Mouse (Mus musculus) ES-Bruce4 (cell line): ENCODE measurements around the gene Tal1. TPM values are rescaled to one million over a fixed set of nuclear protein-coding genes. Genes with fewer than 3 reads are reported as not detected.

Experiments used
- H3K27ac ChIP-seq: 2 replicates; pipeline ENCODE4 v1.5.1; 2012; ENCODE audit warnings: low read length, inconsistent platforms; ENCODE audit not compliant: insufficient read depth
- H3K27me3 ChIP-seq: 2 replicates; pipeline ENCODE4 v1.6.1; 2012; ENCODE audit warnings: mild to moderate bottlenecking, low read length, inconsistent platforms; ENCODE audit not compliant: control insufficient read depth, poor library complexity, insufficient read depth, severe bottlenecking
- H3K36me3 ChIP-seq: 2 replicates; pipeline ENCODE4 v1.6.1; 2012; ENCODE audit warnings: inconsistent platforms, mild to moderate bottlenecking, low read length, moderate library complexity; ENCODE audit not compliant: control insufficient read depth, poor library complexity, insufficient read depth, severe bottlenecking
- H3K4me1 ChIP-seq: one replicate; pipeline ENCODE4 v1.8.1; 2011; ENCODE audit warnings: low read length; ENCODE audit not compliant: control insufficient read depth, insufficient read depth
- H3K4me3 ChIP-seq: 2 replicates; pipeline ENCODE4 v1.5.1; 2011; ENCODE audit warnings: low read depth, mild to moderate bottlenecking, low read length
- H3K9ac ChIP-seq: 2 replicates; pipeline ENCODE4 v1.6.1; 2012; ENCODE audit warnings: low read depth, mild to moderate bottlenecking, inconsistent platforms; ENCODE audit not compliant: poor library complexity, severe bottlenecking
- H3K9me3 ChIP-seq: replicated peaks from 2 replicates; pipeline ENCODE4 v1.6.1; 2012; ENCODE audit warnings: mild to moderate bottlenecking, low read length, inconsistent platforms; ENCODE audit not compliant: control insufficient read depth, poor library complexity, insufficient read depth, severe bottlenecking
- CTCF ChIP-seq: IDR thresholded peaks from one replicate; pipeline ENCODE4 v1.8.1; 2011; ENCODE audit warnings: low read depth, low read length
- EP300 ChIP-seq: IDR thresholded peaks from 2 replicates; pipeline ENCODE4 v1.6.1; 2011; ENCODE audit warnings: low read depth, low read length; ENCODE audit not compliant: insufficient read depth
- POLR2A ChIP-seq: IDR thresholded peaks from one replicate; pipeline ENCODE4 v1.8.1; 2011; ENCODE audit warnings: low read length; ENCODE audit not compliant: insufficient read depth
- polyA plus RNA-seq: library from polyadenylated mRNA; stranded (reverse); fragments of >200 nt; gene quantifications from 2 replicates; pipeline ENCODE4 v1.2.4, GENCODE M21; 2011; ENCODE audit warnings: low read depth; ENCODE audit not compliant: missing spikeins, insufficient read depth, insufficient read length

The Tal1 gene
- polyA plus RNA-seq: 0.37 and 0.61 TPM in 2 replicates

GRCm38 (mm10) chr4:115056371-115056920 lies at the start of gene Tal1:
Gene Tal1, plus strand, starts transcription at chr4:115056426.
- H3K27ac ChIP-seq: no peak within 1 kb of the TSS
- H3K9ac ChIP-seq: peak within 1 kb of the TSS; percentile 62
- TF ChIP-seq POLR2A (no peak), CTCF (no peak), EP300 (no peak)
- no peaks in the 10 kb centered on the region for H3K4me1 ChIP-seq
- H3K9me3 ChIP-seq: 0 out of 2 replicates have a peak, but pooled peaks cover 3% of the 10 kb centered on the region
- no peaks in the 10 kb centered on the region for H3K36me3 ChIP-seq
- H3K4me3 ChIP-seq: peak within 1 kb of the TSS; percentile 55
- peaks cover 38% of the 10 kb centered on the region for H3K27me3 ChIP-seq

GRCm38 (mm10) chr4:115014276-115014675 lies 42.0 kb upstream of the Tal1 start:
- H3K4me1 ChIP-seq: no peaks in the 10 kb centered on the region
- peaks cover 17% of the 10 kb centered on the region for H3K36me3 ChIP-seq
- no peaks in the 10 kb centered on the region for H3K27me3 ChIP-seq
- no peak for TF ChIP-seq POLR2A
- TF ChIP-seq EP300: no peak
- TF ChIP-seq CTCF: no peak
- H3K9me3 ChIP-seq: no peaks in the 10 kb centered on the region
- H3K27ac ChIP-seq: no peak overlapping the region
- H3K4me3 ChIP-seq: no peak overlapping the region
- H3K9ac ChIP-seq: no peak overlapping the region

- TF ChIP-seq POLR2A (no peak), CTCF (no peak), EP300 (no peak)
- peaks cover 23% of the 10 kb centered on the region for H3K36me3 ChIP-seq
- no peaks in the 10 kb centered on the region for H3K27me3 ChIP-seq
- H3K9ac ChIP-seq: no peak overlapping the region
- no peaks in the 10 kb centered on the region for H3K4me1 ChIP-seq
- H3K9me3 ChIP-seq: no peaks in the 10 kb centered on the region
- no peak overlapping the region for H3K27ac ChIP-seq
- no peak overlapping the region for H3K4me3 ChIP-seq
These were observed 36.2 kb upstream of the Tal1 start for GRCm38 (mm10) chr4:115019997-115020396.

- H3K4me1 ChIP-seq: no peaks in the 10 kb centered on the region
- H3K9ac ChIP-seq: no peak overlapping the region
- H3K36me3 ChIP-seq: peaks cover 20% of the 10 kb centered on the region
- no peak overlapping the region for H3K4me3 ChIP-seq
- no peaks in the 10 kb centered on the region for H3K9me3 ChIP-seq
- no peak overlapping the region for H3K27ac ChIP-seq
- TF ChIP-seq EP300 (no peak), CTCF (no peak), POLR2A (no peak)
- no peaks in the 10 kb centered on the region for H3K27me3 ChIP-seq
These were observed 21.2 kb upstream of the Tal1 start for GRCm38 (mm10) chr4:115035043-115035442.

- no peak overlapping the region for H3K4me3 ChIP-seq
- H3K27me3 ChIP-seq: no peaks in the 10 kb centered on the region
- H3K9me3 ChIP-seq: no peaks in the 10 kb centered on the region
- H3K27ac ChIP-seq: no peak overlapping the region
- no peak overlapping the region for H3K9ac ChIP-seq
- TF ChIP-seq CTCF (peak; percentile 59), POLR2A (no peak), EP300 (no peak)
- peaks cover 14% of the 10 kb centered on the region for H3K36me3 ChIP-seq
- H3K4me1 ChIP-seq: no peaks in the 10 kb centered on the region
These were observed 18.0 kb upstream of the Tal1 start for GRCm38 (mm10) chr4:115038242-115038641.

GRCm38 (mm10) chr4:115045621-115046020 lies 10.6 kb upstream of the Tal1 start:
- Histone ChIP-seq H3K27ac (no peak overlapping the region), H3K36me3 (0 out of 2 replicates have a peak, but pooled peaks cover 6% of the 10 kb centered on the region), H3K9ac (no peak overlapping the region), H3K4me3 (no peak overlapping the region), H3K9me3 (no peaks in the 10 kb centered on the region), H3K27me3 (no peaks in the 10 kb centered on the region), H3K4me1 (no peaks in the 10 kb centered on the region)
- TF ChIP-seq EP300: no peak
- TF ChIP-seq CTCF: no peak
- TF ChIP-seq POLR2A: no peak
